Mouse (Mus musculus): ENCODE data around the gene Hpf1. TPM values are rescaled to one million over a fixed set of nuclear protein-coding genes. Genes with fewer than 3 reads are reported as not detected.

Hpf1 gene
- 29.0 and 30.8 TPM in 2 replicates for polyA plus RNA-seq (2012; ENCODE audit: insufficient read depth, insufficient read length, missing spikeins)

DNA sequence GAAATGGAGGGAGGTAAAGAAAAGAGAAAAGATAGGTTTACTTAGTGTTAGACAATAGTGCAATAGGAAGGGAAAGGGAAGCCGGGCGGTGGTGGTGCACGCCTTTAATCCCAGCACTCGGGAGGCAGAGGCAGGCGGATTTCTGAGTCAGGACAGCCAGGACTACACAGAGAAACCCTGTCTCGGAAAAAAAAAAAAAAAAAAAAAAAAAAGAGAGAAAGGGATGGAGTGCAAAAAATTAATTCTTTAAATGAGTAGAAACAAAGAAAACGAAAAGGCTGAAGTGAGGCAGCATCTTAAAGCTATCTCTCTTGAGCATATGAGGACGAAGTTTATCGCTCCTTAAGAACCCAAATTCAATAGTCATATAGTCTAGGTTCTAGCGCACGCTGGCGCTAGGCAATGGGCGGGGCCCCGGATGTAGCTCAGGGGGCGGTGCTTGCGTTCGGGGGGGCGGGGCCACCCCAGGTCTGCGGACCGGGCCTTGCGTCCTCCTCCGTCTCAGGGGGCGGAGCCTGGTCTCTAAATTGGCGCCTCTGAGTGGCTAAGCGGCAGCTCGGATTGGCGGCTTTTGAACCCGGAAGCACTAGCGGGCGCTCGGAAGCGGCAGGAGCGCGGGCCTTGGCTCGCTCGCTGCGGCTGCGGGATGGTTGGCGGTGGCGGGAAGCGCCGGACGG is at the start of gene Hpf1:
Gene Hpf1, plus strand, starts transcription at position 576 of the 677 bp plus-strand sequence.
- no peak within 1 kb of the TSS for H3K27ac ChIP-seq (replicated peaks; ENCODE audit: low read depth, low read length)
- peaks cover 3% of the 10 kb centered on the region; the same call in 1 of the 2 replicates for H3K4me1 ChIP-seq (ENCODE audit: control insufficient read depth, insufficient read depth, insufficient read length, low read length)

DNA sequence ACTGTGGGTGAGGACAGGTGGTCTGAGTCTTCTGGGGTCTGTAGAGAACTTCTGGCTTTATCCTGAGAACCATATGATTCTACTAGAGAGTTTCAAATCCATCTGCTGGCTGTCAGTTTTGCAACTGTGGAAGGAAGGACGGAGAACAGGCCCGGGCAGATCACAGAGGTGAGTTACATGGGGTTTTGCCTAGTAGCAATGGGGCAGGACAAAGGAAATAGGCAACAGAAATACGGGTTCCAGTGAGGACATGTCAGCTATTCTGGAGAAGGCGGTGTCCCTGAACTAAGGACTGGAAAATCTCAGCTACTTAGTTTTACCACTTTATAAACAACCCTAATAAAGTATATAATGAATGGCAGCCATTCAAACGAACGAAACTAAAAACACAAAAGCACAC is 47.8 kb upstream of the Hpf1 start:
- no peak overlapping the region for H3K4me3 ChIP-seq (ENCODE audit: insufficient read depth, low read depth, low read length)
- no peak overlapping the region for H3K27ac ChIP-seq (replicated peaks; ENCODE audit: low read depth, low read length)
- H3K4me1 ChIP-seq (ENCODE audit: control insufficient read depth, insufficient read depth, insufficient read length, low read length), result no peaks in the 10 kb centered on the region

More for the DNA sequence above, at the start of gene Hpf1:
- peak within 1 kb of the TSS; percentile 92 for H3K4me3 ChIP-seq (ENCODE audit: insufficient read depth, low read depth, low read length)

DNA sequence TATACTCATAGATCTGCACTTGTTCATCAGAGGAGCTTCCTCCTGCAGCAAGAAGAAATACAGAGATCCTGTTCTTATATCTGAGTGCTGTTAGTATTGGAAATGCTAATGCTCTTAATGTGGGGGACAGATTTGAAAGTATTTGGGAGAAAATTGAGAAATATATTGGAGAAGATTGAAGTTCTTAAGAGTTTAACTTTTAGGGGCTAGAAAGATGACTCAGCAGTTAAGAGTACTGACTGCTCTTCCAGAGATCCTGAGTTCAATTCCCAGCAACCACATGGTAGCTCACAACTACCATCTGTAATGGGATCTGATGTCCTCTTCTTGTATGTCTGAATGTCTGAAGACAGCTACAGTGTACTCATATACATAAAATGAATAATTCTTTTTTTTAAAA is 32.7 kb upstream of the Hpf1 start:
- no peak overlapping the region for H3K4me3 ChIP-seq (ENCODE audit: insufficient read depth, low read depth, low read length)
- no peak overlapping the region for H3K27ac ChIP-seq (replicated peaks; ENCODE audit: low read depth, low read length)
- no peaks in the 10 kb centered on the region for H3K4me1 ChIP-seq (ENCODE audit: control insufficient read depth, insufficient read depth, insufficient read length, low read length)

DNA sequence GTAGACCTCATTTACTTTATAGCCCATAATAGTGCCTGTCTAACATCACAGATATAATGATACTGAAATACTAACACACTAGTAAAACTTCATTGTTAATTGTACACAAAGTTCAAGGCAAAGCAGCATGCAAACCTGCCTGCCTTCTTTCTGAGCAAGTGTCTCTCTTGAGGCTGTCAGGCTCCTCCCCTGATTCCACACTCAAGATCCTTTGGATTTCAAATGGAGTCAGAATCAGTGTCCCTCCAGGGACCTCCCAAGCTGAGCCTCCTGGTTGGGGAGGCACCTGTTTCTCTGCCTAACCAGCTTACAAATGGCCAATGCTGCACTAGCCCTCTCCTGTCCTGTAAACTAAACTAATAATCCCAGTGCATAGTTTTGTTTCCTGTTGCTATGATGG is 32.1 kb upstream of the Hpf1 start:
- Histone ChIP-seq H3K4me3 (ENCODE audit: insufficient read depth, low read depth, low read length) (no peak overlapping the region), H3K4me1 (ENCODE audit: control insufficient read depth, insufficient read depth, insufficient read length, low read length) (no peaks in the 10 kb centered on the region), H3K27ac (replicated peaks; ENCODE audit: low read depth, low read length) (no peak overlapping the region)

DNA sequence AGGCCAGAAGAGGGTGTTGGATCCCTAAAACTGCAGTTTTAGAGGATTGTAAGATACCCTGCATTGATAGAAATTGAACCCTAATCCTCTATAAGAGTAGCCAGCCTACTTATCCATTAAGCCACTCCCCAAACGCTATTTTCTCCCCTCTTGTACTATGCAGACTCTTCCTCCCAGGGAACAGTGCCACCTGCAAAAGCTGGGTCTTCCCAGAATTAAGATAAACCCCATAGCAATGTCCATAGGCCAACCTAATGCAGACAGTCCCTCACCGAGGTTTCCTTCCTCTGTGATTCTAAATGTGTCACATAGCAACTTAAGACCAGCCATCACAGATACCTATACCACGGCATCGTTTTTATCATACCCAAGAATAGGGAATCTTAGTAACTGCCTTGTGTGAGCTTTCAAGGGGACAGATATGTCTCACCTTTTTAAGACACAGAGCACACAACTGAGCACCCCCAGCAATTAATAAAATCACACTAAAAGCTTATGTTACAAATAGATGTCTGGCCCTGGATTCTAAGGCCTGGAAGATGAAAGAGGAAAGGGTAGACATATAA is 31.2 kb upstream of the Hpf1 start:
- H3K4me1 ChIP-seq (ENCODE audit: control insufficient read depth, insufficient read depth, insufficient read length, low read length), result no peaks in the 10 kb centered on the region
- H3K27ac ChIP-seq (replicated peaks; ENCODE audit: low read depth, low read length), result no peak overlapping the region
- no peak overlapping the region for H3K4me3 ChIP-seq (ENCODE audit: insufficient read depth, low read depth, low read length)

DNA sequence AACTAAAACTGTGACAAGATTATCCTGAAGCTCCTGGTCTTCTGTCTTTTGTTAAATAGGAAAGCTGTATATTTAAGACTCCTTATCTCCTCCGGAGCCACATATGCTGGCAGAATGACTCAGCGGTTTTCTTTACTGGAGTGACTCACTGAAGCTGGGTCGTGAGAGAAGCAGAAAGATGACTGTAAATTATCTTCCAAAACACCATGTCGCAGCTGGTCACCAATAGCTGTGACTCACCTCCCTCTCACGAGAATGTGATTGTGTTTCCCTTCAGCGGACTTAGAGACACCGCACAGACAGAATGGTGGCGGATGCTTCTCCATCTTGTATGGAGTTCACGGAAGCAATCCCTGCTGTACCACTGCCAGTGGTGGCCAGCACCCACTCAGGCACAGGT is 30.6 kb upstream of the Hpf1 start:
- no peaks in the 10 kb centered on the region for H3K4me1 ChIP-seq (ENCODE audit: control insufficient read depth, insufficient read depth, insufficient read length, low read length)
- H3K27ac ChIP-seq (replicated peaks; ENCODE audit: low read depth, low read length), result no peak overlapping the region
- no peak overlapping the region for H3K4me3 ChIP-seq (ENCODE audit: insufficient read depth, low read depth, low read length)

DNA sequence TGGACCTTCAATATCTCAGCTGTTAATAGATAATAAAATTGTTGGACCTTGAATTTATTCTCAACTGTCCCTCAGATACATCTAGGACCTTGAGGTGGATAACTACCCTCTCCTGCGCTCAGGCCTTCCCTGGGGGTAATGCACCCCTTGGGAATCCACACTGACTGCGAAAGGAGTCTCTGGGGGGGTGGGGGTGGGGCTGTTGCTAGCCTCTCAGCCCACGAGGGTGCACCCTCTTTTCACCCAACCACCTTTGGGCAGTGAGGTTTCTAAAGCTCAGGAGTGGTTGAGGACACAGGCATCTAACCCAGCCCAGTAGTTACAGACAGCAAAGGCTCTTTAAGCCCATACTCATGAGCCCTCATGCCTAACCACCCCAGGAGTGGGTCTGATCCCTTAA is 29.5 kb upstream of the Hpf1 start:
- Histone ChIP-seq H3K4me3 (ENCODE audit: insufficient read depth, low read depth, low read length) (no peak overlapping the region), H3K4me1 (ENCODE audit: control insufficient read depth, insufficient read depth, insufficient read length, low read length) (no peaks in the 10 kb centered on the region), H3K27ac (replicated peaks; ENCODE audit: low read depth, low read length) (no peak overlapping the region)

DNA sequence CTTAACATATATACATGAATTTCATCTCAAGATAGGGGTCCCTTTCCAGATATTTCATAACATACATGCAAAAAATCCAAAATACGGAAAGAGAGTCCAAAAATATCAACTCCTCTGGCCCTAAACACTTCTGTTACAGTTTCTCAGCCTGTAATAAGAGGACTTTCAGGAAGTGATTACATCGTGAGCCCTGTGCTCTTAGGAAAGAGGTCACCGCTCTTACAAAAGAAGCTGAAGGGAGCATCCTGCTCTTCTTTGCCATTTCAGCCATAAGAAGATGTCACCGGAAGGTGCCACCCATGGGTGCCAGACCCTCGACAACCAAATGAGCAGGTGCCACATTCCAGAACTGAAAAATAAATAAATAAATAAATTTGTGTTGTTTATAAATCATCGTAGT is 28.4 kb upstream of the Hpf1 start:
- Histone ChIP-seq H3K4me1 (ENCODE audit: control insufficient read depth, insufficient read depth, insufficient read length, low read length) (no peaks in the 10 kb centered on the region), H3K27ac (replicated peaks; ENCODE audit: low read depth, low read length) (no peak overlapping the region), H3K4me3 (ENCODE audit: insufficient read depth, low read depth, low read length) (no peak overlapping the region)

DNA sequence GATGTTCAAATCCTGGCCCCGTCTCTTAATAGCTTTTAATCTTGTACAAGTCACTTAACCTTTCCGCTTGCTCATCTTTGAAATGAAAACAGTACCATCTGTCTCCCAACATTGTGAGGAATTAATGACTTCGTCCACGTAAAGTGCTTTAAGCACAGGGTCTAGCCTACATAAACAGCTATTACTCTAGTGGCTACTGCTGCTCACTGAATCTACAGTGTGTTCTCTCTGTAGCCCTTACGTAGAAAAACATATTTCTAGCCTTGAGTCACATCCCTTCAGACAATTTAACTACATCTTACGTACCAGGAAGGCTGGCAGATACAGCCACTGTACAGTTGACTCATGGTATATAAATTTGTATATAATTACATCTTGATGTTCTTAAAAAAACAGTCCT is 25.3 kb upstream of the Hpf1 start:
- no peak overlapping the region for H3K4me3 ChIP-seq (ENCODE audit: insufficient read depth, low read depth, low read length)
- H3K27ac ChIP-seq (replicated peaks; ENCODE audit: low read depth, low read length), result no peak overlapping the region
- no peaks in the 10 kb centered on the region for H3K4me1 ChIP-seq (ENCODE audit: control insufficient read depth, insufficient read depth, insufficient read length, low read length)

DNA sequence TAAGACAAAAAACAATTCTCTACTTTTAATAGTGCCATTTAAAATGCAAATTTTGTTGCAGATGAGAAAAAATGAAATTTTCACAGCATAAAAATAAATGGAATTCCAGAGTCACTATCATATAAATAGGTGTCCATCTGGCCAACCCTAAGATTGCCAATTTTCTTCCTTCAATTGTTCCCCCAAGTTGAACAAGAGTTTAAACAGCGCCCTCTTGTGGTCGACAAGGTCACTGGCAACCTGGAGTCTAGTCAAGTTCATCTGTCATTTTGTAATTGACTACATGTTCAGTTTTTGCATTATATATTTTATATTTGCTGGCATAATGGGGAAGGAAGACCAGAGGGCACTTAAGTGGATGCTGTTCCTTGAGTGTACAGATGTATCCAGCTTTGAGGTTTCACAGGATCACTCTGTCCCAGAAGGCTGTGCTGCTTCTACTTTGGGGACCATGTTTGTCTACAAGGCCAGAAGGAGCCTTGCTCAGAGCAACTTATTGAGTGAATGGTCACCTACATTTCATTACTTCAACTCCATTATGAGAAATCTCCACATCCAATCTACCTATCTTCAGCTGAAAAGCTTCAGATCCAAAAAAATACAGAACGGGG is 24.6 kb upstream of the Hpf1 start:
- H3K27ac ChIP-seq (replicated peaks; ENCODE audit: low read depth, low read length), result no peak overlapping the region
- H3K4me1 ChIP-seq (ENCODE audit: control insufficient read depth, insufficient read depth, insufficient read length, low read length), result no peaks in the 10 kb centered on the region
- H3K4me3 ChIP-seq (ENCODE audit: insufficient read depth, low read depth, low read length), result no peak overlapping the region

DNA sequence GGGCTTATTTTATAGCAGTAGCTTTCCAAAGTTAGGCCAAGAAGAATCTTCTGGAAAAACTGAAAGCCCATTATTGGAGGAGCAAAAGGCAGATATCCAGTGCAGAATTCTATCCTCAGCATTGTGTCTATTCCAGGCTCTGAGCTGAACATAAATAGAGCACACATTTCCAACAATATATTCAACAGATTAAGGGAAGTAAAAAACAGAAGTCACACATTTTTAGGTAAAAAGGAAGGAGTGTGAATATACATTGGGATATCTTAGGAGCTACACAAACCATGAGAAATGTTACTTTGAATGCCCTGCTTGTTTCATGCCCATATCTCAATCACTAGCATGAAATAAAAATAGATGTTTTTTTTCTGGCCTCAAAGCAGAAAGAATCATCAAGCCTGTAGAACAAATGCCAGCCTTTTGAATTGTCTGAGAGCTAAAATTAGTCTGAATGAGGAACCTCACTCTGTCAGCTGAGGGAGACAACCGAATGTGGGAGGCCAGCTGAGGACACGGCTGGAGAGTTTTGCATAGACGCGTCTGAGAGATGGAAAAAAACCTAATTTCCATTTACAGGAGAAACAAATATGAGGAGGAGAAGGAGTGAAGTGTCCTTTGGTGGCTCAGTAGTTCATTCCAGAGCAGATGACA is 22.6 kb upstream of the Hpf1 start:
- Histone ChIP-seq H3K27ac (replicated peaks; ENCODE audit: low read depth, low read length) (no peak overlapping the region), H3K4me3 (ENCODE audit: insufficient read depth, low read depth, low read length) (no peak overlapping the region), H3K4me1 (ENCODE audit: control insufficient read depth, insufficient read depth, insufficient read length, low read length) (no peaks in the 10 kb centered on the region)

DNA sequence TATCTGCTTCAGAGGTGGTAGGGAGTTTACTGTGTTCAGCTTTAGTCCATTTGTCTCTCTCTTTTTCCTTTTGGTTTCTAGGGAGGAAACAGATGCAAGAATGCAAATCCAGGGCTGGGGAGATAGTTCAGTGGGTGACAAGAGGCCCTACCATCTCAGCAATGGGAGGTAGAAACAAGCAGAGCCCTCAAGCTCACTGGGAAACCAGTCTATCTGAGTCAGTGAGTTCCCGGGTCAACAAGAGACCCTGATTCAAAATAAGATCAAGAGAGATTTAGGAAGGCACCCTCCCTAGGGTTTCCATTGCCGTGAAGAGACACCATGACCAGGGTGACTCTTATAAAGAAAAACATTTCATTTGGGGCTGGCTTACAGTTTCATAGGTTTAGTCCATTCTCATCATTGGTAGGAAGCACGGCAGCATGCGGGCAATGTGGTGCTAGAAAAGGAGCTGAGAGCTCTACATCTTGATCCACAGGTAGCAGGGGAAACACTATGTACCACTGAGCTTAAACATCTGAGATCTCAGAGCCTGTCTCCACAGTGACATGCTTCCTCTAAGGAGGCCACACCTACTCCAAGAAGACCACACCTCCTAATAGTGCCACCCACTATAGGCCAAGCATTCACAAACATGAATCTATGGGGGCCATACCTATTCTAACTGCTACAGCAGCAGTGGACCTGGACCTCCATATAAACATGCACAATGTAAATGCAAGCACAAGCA is 21.8 kb upstream of the Hpf1 start:
- no peak overlapping the region for H3K4me3 ChIP-seq (ENCODE audit: insufficient read depth, low read depth, low read length)
- H3K4me1 ChIP-seq (ENCODE audit: control insufficient read depth, insufficient read depth, insufficient read length, low read length), result no peaks in the 10 kb centered on the region
- no peak overlapping the region for H3K27ac ChIP-seq (replicated peaks; ENCODE audit: low read depth, low read length)

DNA sequence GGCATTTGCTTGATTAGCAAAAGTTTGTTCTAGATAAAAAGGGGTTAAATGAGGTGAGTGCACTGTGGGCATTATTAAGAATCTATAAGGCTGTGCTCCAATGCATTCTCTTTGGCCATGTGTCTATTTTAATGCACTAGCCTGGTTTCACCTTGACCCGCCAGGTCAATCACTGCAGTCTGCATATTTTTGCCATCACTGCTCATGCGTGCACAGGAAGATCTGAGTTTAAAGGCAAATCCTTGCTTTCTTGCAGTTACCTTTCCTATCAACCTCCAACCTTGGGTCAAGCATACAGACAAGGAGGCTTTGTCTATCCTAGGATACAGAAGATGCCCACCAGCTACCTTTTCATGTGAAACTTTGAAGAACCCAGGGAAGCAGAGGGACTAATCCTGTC is 20.5 kb upstream of the Hpf1 start:
- H3K27ac ChIP-seq (replicated peaks; ENCODE audit: low read depth, low read length), result no peak overlapping the region
- no peaks in the 10 kb centered on the region for H3K4me1 ChIP-seq (ENCODE audit: control insufficient read depth, insufficient read depth, insufficient read length, low read length)
- H3K4me3 ChIP-seq (ENCODE audit: insufficient read depth, low read depth, low read length), result no peak overlapping the region

DNA sequence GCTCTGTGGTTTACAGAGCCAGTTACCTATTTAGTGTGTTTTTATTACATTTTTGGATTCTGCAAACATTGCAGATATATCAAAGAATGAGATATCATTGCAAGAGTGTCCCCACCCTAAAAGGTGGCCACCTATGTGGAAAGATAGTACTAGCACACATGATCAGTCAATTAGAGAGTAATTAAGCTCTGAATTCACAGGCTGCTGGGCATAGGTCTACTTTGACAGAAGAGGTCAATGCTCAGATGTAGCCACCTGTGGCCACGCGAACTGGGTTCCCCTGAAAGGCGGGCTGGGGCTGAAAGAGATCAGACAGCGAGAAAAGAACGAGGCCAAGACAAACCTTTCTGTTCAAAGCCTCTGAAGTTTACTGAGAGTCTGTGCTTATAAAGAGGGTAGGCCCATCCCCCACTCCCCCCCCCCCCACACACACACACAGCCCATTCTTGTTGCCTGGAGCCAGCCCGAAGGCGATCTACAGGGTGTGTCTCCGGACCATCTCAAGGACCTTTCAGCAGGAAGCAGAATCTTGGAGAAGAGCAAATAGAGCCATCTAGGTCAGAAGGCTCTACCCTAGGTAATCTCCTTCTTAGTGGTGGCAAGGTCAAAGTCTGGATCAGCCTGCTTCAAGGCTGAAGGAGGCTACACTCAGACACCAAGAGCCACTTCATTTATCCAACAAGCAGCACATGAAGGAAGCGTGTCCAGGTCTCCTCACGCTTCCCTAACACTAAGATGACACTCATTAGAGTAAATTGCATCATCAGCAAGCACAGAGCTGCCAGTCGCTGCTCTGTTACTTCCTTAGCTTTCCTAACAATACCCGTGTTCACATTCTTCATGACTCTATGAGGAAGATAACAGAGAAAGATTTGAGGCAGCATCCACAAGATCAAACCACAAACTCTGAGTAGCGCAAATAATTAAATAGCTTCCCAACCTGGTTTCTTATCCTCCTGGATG is 19.7 kb upstream of the Hpf1 start:
- H3K4me3 ChIP-seq (ENCODE audit: insufficient read depth, low read depth, low read length), result no peak overlapping the region
- H3K27ac ChIP-seq (replicated peaks; ENCODE audit: low read depth, low read length), result no peak overlapping the region
- H3K4me1 ChIP-seq (ENCODE audit: control insufficient read depth, insufficient read depth, insufficient read length, low read length), result no peaks in the 10 kb centered on the region
